Mouse (Mus musculus) liver, postnatal 0 days (tissue): ENCODE data around the gene Gm20388.

Experiments used
- CTCF ChIP-seq: sonication (generic); IDR thresholded peaks from 2 replicates; pipeline ENCODE4 v1.5.1; 2016; ENCODE audit warnings: antibody characterized with exemption, low read depth
- EP300 ChIP-seq: IDR thresholded peaks from 2 replicates; pipeline ENCODE4 v1.6.1; 2016; ENCODE audit warnings: antibody characterized with exemption, low read depth, mild to moderate bottlenecking

GRCm38 (mm10) chr8:120505082-120505511, 594.5 kb downstream of the Gm20388 start:
- TF ChIP-seq CTCF (no peak), EP300 (no peak)
